Mouse (Mus musculus) spleen, postnatal 10 days (tissue): ENCODE data around the gene Odam.

ENCODE experiments used
- DNase-seq, 2 experiments: peaks; one replicate each; pipeline ENCODE4 v3.0.0; 2021 to 2022; ENCODE audit warnings: low spot score in 2 of 2

Odam gene

GRCm38 (mm10) chr5:87884729-87885128, at the start of gene Odam:
Odam (plus strand) TSS chr5:87885029.
- no peak for DNase-seq

GRCm38 (mm10) chr5:87855136-87855716, 29.6 kb upstream of the Odam start:
- DNase-seq, result no peak

GRCm38 (mm10) chr5:87870084-87870483, 14.7 kb upstream of the Odam start:
- DNase-seq, result no peak

- DNase-seq, result no peak
Observed at GRCm38 (mm10) chr5:87871423-87871822, 13.4 kb upstream of the Odam start.

- no peak for DNase-seq
Observed at GRCm38 (mm10) chr5:87925372-87925771, 40.5 kb downstream of the Odam start, which contains the start of gene Csn3. Csn3 (plus strand) TSS chr5:87925579.

GRCm38 (mm10) chr5:87931603-87932002, 46.8 kb downstream of the Odam start:
- no peak for DNase-seq

GRCm38 (mm10) chr5:87940752-87941151, 55.9 kb downstream of the Odam start:
- no peak for DNase-seq

- DNase-seq, result no peak
Observed at GRCm38 (mm10) chr5:87942515-87942914, 57.7 kb downstream of the Odam start.
